Mouse (Mus musculus) testis, adult 2 months (tissue): Measurements from ENCODE around the gene Taf10. TPM values are rescaled to one million over a fixed set of nuclear protein-coding genes. Genes with fewer than 3 reads are reported as not detected.

ENCODE experiments used
- H3K27ac ChIP-seq: fragments of 200-500 bp; 2 replicates; pipeline ENCODE4 v1.5.1; 2012; ENCODE audit warnings: low read depth, low read length; ENCODE audit not compliant: control insufficient read depth, insufficient read depth
- H3K27me3 ChIP-seq: fragments of 200-500 bp; 2 replicates; pipeline ENCODE4 v1.6.1; 2012; ENCODE audit warnings: mild to moderate bottlenecking, low read length, moderate library complexity; ENCODE audit not compliant: control insufficient read depth, insufficient read depth
- H3K36me3 ChIP-seq: fragments of 200-500 bp; 2 replicates; pipeline ENCODE4 v1.6.1; 2012; ENCODE audit warnings: mild to moderate bottlenecking, low read length; ENCODE audit not compliant: control insufficient read depth, insufficient read depth
- H3K4me1 ChIP-seq: fragments of 200-500 bp; 2 replicates; pipeline ENCODE4 v1.6.1; 2012; ENCODE audit warnings: low read length; ENCODE audit not compliant: control insufficient read depth, insufficient read depth
- H3K4me3 ChIP-seq: fragments of 200-500 bp; 2 replicates; pipeline ENCODE4 v1.5.1; 2012; ENCODE audit warnings: low read depth, mild to moderate bottlenecking, low read length, moderate library complexity, mixed read lengths; ENCODE audit not compliant: control insufficient read depth
- CTCF ChIP-seq: fragments of 200-500 bp; IDR thresholded peaks from 2 replicates; pipeline ENCODE4 v1.5.1; 2012; ENCODE audit warnings: low read depth, mild to moderate bottlenecking, inconsistent platforms, low read length, moderate library complexity; ENCODE audit not compliant: control insufficient read depth, insufficient read depth, insufficient replicate concordance
- POLR2A ChIP-seq: fragments of 200-500 bp; IDR thresholded peaks from 2 replicates; pipeline ENCODE4 v1.6.1; 2012; ENCODE audit warnings: low read depth, mild to moderate bottlenecking, inconsistent platforms, low read length, moderate library complexity; ENCODE audit not compliant: control insufficient read depth
- polyA plus RNA-seq: library from polyadenylated mRNA; depleted of rRNA; stranded (reverse); fragments of >200 nt; gene quantifications from 2 replicates; pipeline ENCODE4 v1.2.3, GENCODE M21; 2012; rRNA removed

Taf10 gene
- polyA plus RNA-seq = 472 and 503 TPM in 2 replicates

- H3K4me3 ChIP-seq = peak within 1 kb of the TSS; percentile 91
- H3K27me3 ChIP-seq = no peaks in the 10 kb centered on the region
- TF ChIP-seq CTCF (no peak), POLR2A (peak; percentile 93)
- no peaks in the 10 kb centered on the region for H3K4me1 ChIP-seq
- H3K27ac ChIP-seq = peak within 1 kb of the TSS; percentile 92
- no peaks in the 10 kb centered on the region for H3K36me3 ChIP-seq
Observed at GRCm38 (mm10) chr7:105743926-105744590, at the start of gene Taf10. Gene Taf10 (minus strand): TSS chr7:105744361.

GRCm38 (mm10) chr7:105793701-105794100, 49.5 kb upstream of the Taf10 start:
- Histone ChIP-seq H3K27ac (no peak overlapping the region), H3K27me3 (no peaks in the 10 kb centered on the region), H3K4me1 (no peaks in the 10 kb centered on the region; the same call in 1 of the 2 replicates), H3K36me3 (no peaks in the 10 kb centered on the region), H3K4me3 (no peak overlapping the region)
- TF ChIP-seq CTCF (no peak), POLR2A (no peak)

GRCm38 (mm10) chr7:105791147-105791546, 47.0 kb upstream of the Taf10 start:
- Histone ChIP-seq H3K36me3 (no peaks in the 10 kb centered on the region), H3K4me3 (no peak overlapping the region), H3K27me3 (peaks cover 4% of the 10 kb centered on the region; the same call in 1 of the 2 replicates), H3K4me1 (peaks cover 10% of the 10 kb centered on the region), H3K27ac (no peak overlapping the region)
- TF ChIP-seq CTCF (no peak), POLR2A (no peak)

- Histone ChIP-seq H3K4me3 (peak within 1 kb of the TSS; percentile 83), H3K27me3 (peaks cover 4% of the 10 kb centered on the region; the same call in 1 of the 2 replicates), H3K4me1 (peaks cover 10% of the 10 kb centered on the region), H3K36me3 (no peaks in the 10 kb centered on the region), H3K27ac (no peak within 1 kb of the TSS)
- TF ChIP-seq POLR2A = no peak
- no peak for TF ChIP-seq CTCF
Observed at GRCm38 (mm10) chr7:105787285-105788140, 43.4 kb upstream of the Taf10 start, which contains the start of gene Dchs1. Gene Dchs1 (minus strand): TSS chr7:105787654.

GRCm38 (mm10) chr7:105786506-105787284, 42.5 kb upstream of the Taf10 start:
- Histone ChIP-seq H3K27ac (no peak overlapping the region), H3K27me3 (peaks cover 4% of the 10 kb centered on the region; the same call in 1 of the 2 replicates), H3K4me1 (peaks cover 10% of the 10 kb centered on the region), H3K36me3 (no peaks in the 10 kb centered on the region), H3K4me3 (peak overlapping the region; percentile 83)
- TF ChIP-seq CTCF (no peak), POLR2A (no peak)

- peaks cover 10% of the 10 kb centered on the region for H3K4me1 ChIP-seq
- no peak overlapping the region for H3K27ac ChIP-seq
- H3K27me3 ChIP-seq = peaks cover 4% of the 10 kb centered on the region; the same call in 1 of the 2 replicates
- TF ChIP-seq CTCF = no peak
- H3K4me3 ChIP-seq = no peak overlapping the region
- no peaks in the 10 kb centered on the region for H3K36me3 ChIP-seq
Observed at GRCm38 (mm10) chr7:105784556-105784955, 40.4 kb upstream of the Taf10 start.
